Mouse (Mus musculus) thymus, postnatal 14 days (tissue): ENCODE results near the gene Gatad2a.
A peak's percentile ranks its signal among the peaks of the same experiment; 100 is the strongest.
"Not testable (repeated sequence)": the region's sequence is repeated elsewhere in the genome, so short reads cannot be mapped to it uniquely, and the experiment has no call there.

Source experiments
- DNase-seq: peaks from one replicate; pipeline ENCODE4 v3.0.0; 2021

The Gatad2a gene

DNA sequence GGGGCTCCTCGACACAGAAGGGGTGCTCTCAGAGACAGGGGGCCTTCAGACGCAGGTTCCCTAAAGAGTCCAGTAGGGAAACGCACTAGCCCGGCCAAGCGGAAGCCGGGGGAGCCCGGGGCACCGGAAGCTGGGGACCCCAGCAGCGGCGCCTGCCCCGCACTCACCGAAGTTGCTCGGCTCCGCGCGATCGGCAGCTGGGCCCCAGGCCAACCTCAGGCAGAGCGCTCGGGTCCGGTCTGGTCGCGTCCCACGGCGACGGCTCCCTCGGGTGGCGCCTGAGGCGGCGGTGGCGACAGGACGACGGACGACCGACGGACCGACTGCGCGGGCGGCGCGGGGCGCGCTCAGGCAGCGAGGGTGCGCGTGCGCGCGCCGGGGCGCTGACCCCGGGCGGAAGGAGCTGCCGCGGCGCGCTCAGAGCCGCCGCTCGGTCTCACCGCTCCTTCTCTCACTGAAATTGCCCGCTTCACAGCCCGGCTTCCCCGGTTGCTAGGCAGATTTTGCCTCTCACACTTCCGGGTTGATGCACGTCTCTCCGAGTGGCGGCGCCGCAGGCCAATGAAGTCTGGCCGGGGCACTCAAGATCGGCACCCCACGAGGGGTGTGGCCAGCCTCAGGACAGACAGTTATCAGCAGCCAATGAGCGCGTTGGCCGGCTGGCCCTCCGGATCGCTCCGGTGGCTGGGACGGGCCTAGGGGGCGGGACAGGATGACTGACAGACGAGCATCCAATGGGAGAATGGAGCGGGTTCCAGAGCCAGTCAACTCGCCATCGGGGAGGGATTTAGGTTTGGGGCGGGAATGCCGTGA, at the start of gene Gatad2a:
TSS of gene Gatad2a (minus strand) at position 609 of the 813 bp plus-strand sequence.
- DNase-seq: peak; percentile 100

DNA sequence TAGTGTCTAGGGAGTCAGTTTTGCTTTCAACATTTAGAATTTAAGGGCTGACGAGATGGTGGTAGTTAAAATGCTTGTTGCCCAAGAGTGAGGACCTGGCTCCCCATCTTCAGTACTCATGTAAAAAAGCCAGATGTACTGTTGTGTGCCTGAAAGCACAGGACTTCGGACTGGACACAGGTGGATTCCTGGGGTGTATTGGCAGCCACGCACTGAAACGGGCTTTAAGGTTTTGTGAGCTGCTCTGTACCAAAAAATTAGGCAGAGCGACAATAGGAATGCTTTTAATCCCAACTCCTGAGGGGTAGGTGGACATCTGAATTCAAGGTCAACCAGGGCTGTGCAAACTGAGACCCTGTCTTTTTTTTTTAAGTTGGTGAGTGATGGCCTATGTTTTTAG, 47.8 kb upstream of the Gatad2a start:
- no peak for DNase-seq

DNA sequence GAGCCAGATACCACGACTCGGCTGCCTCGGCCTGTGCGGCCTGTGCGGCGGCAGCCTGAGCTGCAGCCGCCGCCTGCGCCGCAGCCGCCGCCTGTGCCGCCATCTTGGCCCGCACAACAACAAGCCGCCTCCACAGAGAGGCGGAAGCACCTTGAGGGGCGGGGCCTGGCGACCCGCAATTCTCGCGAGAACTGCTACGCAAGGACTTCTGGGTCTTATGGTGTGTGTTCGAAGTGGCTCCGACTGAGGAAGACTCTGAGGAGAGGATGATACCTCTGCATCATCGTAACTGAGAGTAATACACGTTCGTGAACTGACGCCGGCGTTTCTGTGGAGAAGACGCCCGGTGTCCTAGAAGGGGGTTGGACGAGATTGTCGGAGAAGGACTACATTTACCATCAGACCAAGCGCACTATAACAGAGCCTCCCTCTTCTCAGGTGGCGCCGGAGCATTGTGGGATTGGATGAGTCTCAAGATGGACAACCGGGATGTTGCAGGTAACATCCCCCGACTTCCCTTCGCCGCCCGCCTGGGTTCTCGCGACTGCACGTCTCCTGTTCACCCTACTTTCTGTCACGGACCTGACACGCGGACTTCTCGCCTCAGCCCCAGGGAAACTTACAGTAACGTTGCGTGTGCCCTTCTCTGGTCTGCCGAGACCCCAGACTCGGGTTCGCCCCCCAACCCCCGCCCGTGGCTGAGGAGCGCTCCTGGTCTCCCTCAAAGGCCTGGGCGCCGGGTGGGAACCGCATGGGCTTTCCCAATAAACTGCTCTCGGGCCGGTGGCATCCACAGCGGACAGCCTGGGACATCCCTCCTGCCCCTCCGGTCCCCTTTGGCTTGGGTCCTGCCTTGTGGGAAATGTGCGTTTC, 46.6 kb upstream of the Gatad2a start, which contains the start of the genes Mau2 and Sugp1:
TSS of gene Mau2 (minus strand) at position 152 of the 873 bp plus-strand sequence.
TSS of gene Sugp1 (plus strand) at position 231 of the 873 bp plus-strand sequence.
- DNase-seq: peak; percentile 98

DNA sequence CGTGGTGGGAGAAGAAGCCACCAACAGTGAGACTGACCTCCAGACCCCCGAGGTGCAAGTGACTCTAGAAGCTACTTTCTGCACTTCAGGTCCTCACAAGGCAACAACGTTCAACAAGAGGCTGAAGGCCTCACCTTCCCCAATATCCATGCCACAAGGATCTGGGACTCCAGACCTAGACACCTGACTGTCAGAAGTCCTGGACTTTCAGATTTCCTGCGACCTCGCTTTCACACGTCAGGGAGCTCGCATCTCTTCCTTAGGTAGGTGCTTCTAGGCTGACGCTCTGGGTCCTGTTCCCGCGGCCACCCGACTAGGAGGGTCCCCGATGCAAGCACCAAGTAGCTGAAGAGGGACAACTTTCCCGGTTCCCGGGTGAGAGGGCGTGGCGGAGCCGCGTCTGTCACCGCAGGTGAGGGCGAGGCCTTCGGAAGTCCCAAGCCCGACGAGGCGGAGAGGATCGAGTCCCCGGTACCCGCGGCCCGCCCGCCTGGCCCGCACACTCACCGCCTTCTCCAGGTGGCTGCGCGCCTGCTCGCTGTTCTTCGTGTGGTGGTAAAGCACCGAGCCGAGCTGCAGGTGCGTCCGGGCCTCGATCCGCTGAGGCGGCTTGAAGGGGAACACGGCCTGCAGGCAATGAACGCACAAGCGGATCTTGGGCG, 45.8 kb upstream of the Gatad2a start:
- peak; percentile 65 for DNase-seq

DNA sequence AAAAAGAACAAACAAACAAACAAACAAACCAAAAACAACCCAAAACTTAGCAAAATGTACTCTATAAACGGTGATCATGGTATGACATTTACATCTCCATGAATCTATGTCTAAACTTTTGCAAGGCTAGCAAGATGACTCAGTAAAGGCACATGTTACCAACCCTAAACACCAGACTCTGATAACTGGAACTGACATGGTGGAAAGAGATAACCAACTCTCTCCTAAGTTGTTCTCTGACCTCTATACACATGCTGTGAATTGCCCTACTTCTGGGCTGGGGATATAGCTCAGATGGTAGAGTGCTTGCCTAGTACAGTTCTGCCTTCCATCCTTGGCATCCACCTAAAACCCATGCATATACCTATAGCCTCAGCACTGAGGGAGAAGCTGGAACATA, 41.8 kb upstream of the Gatad2a start:
- no peak for DNase-seq

DNA sequence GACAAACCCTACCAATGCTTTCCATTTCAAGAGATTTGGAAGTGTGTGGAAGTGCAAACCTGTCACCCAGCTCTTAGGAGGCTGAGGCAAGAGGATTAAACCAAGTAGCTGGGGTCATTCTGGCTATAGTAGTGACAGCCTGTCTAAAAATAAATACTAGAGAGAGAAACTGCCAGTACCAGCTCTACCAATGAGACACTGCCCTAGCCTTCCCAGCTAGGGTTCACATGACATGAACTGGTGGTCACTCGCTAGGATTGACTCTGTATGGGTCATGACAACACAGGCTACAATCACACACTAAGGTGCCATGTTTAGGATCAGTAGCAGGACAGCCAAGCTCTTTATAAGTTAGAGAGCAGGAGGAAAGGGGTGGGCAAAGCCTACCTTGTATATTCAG, 34.1 kb upstream of the Gatad2a start:
- no peak for DNase-seq

DNA sequence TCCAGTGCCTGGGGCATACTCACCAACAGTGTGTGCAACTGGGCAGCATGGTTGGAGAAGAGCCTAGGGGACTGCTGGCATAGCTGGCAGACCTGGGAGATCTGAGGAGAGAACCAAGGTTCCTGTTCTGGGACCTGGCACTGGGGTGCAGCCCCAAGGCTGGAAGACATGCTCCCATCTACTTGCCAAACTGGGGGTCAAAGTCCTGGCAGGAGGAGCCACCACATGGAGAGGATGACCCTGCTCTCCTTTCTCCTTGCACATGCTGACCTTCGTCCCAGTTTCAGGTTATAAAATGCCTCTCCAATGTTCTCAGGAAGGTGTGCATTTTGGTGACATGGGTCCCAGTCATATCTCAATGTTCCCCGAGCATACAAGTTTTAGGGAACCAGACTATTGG, 30.0 kb upstream of the Gatad2a start:
- no peak for DNase-seq

DNA sequence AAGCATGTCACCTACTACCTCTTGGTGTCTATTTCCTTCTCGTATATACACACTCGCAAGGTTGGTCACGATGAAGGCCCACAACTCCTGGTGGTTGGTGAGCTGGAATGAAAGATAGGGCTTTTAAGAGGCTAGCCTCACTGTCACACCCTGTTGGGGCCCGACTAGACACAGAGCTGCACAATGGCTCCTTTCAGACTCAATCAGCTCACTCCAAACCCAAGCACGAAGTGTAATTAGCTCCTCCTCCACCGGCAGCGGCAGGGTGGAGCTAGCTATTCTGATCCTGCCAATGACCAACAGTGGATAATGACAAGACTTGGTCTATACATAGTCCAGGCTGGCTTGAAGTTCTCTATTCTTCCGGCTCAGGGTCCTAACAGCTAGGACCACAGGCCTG, 27.4 kb upstream of the Gatad2a start:
- DNase-seq: no peak

DNA sequence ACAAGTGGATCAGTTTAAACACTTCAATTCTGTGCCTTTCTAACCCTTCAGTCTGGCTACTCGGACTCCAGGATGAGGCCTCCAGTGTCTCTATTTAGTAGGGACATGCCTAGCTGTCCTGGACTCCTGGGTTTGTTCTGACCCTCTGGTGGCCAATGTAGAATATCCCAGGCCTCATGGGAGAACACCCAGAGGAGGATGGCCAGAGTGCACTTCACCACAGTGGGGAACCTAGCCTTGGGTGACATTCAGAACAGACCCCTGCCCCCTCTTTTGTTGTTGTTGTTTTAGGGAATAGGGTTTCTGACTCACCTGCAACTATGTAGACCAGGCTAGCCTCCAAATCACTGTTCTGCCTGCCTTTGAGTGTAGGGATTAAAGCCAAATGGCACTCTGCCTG, 18.8 kb upstream of the Gatad2a start:
- DNase-seq: no peak

DNA sequence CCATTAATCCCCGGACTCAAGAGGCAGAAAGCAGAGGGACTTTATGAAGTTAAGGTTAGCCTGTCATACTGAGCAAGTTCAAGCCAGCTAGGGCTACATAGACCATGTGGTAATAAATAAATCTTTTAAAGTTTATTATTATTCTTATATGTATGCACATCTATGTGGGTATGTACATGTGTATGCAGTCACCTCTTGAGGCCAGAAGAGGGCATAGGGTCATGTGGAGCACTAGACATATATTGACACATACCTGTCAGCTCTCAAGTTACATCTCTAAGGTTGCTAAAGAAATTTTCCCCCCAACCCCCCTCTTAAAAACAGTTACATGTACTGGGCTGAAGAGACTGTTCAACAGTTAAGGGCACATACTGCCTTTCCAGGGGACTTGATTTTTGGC, 16.6 kb upstream of the Gatad2a start:
- DNase-seq: no peak

DNA sequence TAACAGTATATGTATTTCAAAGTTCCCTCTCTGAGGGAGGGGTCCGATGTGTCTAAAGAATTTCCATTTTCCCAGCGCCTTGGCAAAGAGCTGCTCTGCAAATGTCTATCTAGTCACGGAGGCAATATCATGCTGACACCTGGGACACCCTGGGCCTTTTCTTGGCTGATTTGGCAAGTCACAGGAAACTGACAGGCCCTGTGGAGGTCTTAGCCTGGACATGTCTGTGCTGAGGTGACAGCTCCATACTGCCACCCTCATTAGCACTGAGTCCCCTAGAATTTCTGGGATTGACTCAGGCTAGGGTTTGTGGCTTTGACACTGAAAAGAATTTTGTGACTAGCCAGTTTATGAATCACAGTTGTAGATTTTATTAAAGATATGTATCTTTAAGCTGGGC, 16.2 kb upstream of the Gatad2a start:
- DNase-seq: no peak

DNA sequence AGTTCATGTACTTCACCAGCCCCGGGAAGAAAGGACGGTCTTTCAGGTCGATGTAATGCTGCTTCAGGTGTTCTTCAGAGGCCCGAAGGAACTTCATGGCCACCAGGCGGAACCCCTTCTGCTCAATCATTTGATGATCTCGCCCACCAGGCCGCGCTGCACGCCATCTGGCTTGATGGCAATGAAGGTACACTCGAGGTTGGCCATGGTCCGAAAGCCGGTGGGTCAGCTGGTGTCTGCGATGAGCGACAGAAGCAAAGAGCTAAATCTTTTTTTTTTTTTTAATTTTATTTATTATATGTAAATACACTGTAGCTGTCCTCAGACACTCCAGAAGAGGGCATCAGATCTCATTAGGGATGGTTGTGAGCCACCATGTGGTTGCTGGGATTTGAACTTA, 14.6 kb upstream of the Gatad2a start:
- DNase-seq: not testable (repeated sequence)

DNA sequence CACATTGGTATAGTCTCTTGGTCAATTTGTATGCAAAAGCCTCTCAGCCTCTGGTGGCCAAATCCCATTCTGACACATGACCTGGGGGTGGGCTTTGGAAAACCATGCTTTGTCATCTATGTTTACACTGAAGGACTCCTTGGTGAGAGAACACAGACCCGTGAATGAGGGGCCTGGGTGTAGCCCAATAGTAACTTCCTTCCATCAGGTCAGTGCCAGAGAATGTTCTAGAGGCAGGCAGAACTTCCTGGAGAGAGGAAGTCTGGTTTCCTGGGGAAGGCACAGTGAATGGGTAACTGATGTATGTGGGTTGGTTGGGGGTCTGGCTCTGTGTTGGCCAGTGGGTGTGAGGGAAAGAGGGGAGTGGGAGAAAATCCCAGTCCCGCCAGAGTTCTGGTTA, 9.0 kb upstream of the Gatad2a start:
- DNase-seq: no peak

DNA sequence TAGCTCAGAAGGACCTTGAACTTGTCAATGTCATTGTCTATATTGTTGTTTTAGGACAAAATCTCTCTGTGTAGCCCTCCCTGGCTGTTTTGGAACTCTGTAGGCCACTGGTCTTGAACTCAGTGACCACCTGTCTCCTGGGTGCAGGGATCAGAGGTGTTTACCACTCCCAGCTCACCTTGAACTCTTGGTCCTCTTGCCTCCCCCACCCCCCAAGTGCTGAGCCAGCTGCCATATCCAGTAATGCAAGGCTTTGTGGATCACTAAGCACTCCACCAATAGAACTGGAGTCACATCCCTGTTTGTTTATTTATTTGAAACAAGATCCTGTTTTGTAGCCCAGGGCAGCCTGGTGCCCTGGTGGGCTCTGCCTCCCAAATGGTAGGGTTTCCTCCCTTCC, 8.2 kb upstream of the Gatad2a start:
- DNase-seq: no peak

DNA sequence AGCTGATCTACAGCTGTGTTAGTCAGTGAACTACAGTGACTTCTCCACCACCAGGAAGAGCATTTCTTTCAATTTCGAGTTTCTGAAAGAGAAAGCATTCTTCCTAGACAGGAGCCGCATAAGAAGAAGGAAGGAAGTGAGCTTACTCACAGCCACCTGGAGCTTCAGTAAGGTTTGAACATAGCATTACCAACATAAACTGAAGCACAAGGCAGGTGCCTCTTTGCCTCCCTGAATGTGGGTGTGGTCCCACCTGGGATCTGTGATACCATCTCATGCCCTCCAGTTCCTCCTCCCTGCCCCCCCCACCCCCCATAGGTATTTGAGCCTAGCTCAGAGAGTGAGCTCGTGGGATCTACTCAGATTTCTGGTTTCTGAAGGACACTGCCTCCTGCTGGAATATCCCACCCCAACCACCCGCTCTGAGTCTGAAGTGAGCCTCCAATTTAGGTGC, 7.0 kb upstream of the Gatad2a start:
- DNase-seq: peak; percentile 54

DNA sequence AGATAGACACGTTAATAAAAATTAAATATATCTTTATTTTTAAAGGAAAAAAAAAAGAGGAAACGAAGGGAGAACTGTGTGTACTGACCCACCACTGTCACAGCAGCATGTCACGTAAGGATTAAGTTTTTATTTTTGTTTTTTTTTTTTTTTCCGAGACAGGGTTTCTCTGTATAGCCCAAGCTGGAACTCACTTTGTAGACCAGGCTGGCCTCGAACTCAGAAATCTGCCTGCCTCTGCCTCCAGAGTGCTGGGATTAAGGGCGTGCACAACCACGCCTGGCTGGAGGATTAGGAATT, 5.7 kb upstream of the Gatad2a start:
- not testable (repeated sequence) for DNase-seq

DNA sequence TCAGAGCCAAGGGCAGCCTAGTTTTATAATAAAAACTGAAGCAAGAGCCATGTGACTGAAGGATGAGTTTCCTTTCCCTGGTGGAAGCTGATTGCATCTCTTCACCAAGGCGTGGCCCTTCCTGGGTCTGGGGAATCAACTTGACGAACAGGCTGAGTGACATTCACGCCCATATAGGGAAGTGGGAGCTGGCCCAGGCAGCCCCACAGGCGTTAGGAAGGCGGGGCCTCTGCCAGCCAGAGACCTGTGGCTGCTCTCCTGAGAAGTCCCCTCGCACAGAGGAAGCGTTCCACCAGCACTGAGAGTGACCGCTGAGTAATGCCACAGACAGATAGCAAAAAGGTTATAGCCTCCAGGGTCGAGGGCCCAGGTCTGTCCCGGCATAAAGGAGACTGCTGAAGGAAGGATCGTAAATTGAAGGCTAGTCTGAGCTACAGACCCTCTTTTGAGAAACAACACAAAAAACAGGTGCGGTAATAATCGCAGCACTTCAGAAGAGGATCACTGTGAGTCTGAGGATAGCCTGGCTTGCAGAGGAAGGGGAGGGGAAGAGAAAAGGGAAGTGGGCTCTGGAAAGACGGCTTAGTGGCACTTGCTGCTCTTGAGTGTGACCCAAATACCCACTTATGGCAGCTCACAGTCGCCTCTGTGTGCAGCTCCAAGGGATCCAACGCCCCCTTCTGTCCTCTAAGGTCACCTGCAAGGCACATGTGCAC, 5.2 kb upstream of the Gatad2a start:
- DNase-seq: peak; percentile 61

DNA sequence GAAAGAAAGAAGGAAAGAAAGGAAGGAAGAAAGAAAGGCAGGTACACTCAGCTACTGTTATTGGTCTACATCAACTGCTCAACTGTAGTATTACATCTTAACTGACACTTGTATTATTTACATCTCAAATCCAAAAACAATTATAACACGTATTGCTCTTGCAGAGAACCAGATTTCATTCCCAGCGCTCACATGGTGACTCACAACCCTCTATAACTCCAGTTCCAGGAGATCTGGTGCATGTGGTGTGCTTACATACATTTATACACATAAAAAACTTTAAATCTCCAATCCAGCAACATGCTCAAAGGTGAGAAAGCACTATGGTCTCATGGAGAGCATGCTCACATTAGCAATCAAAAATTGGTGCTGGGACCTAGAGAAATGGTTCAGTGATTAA, 4.0 kb upstream of the Gatad2a start:
- DNase-seq: no peak

DNA sequence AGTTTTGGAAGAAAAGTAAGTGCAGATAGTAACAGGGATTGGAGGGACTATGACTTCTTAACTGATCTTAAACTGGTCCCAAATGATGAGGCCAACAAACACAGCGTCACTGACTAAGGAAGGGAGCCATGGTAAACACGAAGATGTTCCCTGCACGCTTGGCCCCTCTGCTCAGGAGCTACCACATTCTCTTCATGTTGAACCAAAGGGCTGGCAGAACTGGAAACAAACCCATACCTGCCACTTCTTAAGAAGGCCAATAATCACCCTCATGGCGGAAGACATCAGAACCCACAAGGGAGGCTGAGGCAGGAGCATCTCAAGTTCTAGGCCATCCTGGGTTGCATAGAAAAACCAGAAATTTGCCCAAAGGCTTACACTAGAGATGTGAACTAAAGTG, 3.1 kb upstream of the Gatad2a start:
- DNase-seq: no peak

DNA sequence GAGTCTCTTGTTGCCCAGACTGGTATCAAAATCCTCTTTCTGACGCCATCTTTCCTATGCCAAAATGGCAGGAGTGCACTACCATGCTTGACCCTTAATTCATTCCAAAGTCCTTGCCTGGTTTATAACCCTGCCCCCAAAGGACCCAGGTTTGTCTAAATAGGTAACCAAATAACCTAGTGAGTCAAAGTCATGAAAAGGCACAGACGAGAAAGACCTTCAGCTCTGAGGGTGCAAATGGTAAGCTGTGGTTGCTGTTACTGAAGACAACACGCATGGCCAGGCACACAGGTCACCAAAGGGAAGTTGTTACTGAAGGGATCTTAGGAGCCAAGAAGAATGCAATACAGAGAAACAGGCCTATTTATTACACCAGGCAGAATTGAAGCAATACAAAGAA, 2.5 kb upstream of the Gatad2a start:
- no peak for DNase-seq

DNA sequence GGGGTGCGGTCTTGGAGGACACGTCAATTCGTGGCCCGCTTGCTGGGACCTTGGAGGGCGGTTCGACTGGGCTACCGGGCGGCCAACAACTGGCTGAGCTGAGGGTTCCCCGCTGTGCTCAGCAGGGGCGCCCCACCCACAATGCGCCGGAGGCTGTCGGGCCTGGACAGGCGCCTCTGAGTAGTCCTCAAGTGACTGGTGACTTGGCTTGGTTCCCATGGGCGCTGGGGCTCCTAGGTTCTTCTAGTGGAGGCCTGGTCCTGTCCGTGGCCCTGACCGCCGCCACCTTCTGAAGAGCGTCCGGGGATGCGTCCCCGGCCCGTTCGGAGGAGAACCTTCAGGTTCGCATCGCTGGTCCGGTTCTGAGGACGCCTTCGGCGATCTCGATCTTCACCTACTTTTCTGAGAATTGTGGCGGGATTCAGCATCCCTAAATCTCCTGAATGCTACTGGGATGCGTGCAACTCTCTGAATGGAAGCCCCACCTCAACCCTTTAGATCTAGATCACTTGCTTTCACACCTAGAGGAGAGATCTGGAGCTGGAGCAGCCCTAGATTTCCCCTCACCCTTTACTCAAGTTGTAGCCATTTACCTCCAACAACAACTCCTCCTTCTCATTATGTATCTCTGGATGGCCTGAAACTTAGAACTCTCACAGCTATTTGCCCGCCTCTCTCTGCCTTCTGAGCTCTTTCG, 553 bp upstream of the Gatad2a start:
- DNase-seq: no peak

DNA sequence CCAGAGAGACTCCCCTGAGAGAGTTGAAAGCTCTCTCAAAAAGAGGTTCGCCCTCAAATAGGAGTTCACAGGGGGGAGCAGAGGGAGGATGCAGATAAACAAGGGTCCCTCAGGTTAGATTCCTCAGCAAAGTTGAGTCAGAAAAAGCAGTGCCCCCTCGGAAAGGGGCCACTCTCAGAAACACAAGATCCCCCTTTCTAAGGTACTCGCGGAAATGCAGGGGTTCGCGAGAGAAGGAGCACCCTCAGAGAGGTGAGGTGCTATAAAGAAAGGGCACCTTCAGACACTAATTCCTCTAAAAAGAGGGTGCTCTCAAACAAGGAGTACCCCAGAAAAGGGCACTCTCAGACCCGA, 785 bp downstream of the Gatad2a start:
- no peak for DNase-seq
